Mouse (Mus musculus) urinary bladder, postnatal 10 days (tissue): ENCODE results near the gene Mcm9.
"Not testable (repeated sequence)": the region's sequence is repeated elsewhere in the genome, so short reads cannot be mapped to it uniquely, and the experiment has no call there.

Source experiments
- DNase-seq: peaks from one replicate; pipeline ENCODE4 v3.0.0; 2022; ENCODE audit warnings: low spot score

Mcm9 gene

GRCm38 (mm10) chr10:53499518-53499917 lies 130.7 kb downstream of the Mcm9 start:
- no peak for DNase-seq

- DNase-seq, result not testable (repeated sequence)
Observed at GRCm38 (mm10) chr10:53495349-53495748, 134.9 kb downstream of the Mcm9 start.

GRCm38 (mm10) chr10:53493954-53494353 lies 136.3 kb downstream of the Mcm9 start:
- DNase-seq, result no peak
